Comparison of ENCODE assay signal across 23 mouse cellular contexts in genomic region chr2:141023916-141024315, GRCm38 (mm10).
A peak's percentile ranks its signal among the peaks of the same experiment; 100 is the strongest.
DNase-seq lines count a peak whose midpoint lies in the region; ATAC-seq and TF ChIP-seq lines count a peak whose summit lies in the region.
"Had no signal": no experiment of that assay in that cellular context is flagged by ENCODE, and none has a peak within 500 bp of the region (broad histone marks: within the 10 kb centered on the region; RNA-seq: fewer than 3 reads in every experiment).

No protein-coding gene starts in this region.

- ATAC-seq in embryonic facial prominence, embryonic 11.5 days (replicated peaks; ENCODE audit: insufficient number of reproducible peaks, low FRiP score, low TSS enrichment, low read depth), result no peak
- ATAC-seq in lung, postnatal 0 days, result no peak
- ATAC-seq in forebrain, embryonic 13.5 days, result no peak
- ATAC-seq: CD4-positive, CD25-positive, alpha-beta regulatory T cell, adult 4 months; hindbrain, postnatal 0 days; intestine, embryonic 16.5 days; midbrain, embryonic 16.5 days had no signal

- no peak overlapping the region for H3K4me3 ChIP-seq in embryonic facial prominence, embryonic 11.5 days (ENCODE audit: low read depth, low read length)
- H3K4me3 ChIP-seq in embryonic facial prominence, embryonic 10.5 days, result no peak overlapping the region
- H3K4me3 ChIP-seq in lung, postnatal 0 days (ENCODE audit: low read depth, low read length), result no peak overlapping the region
- H3K4me3 ChIP-seq in forebrain, embryonic 13.5 days, result no peak overlapping the region
- H3K4me3 ChIP-seq: heart, embryonic 12.5 days; hindbrain, embryonic 10.5 days; megakaryocyte, embryonic 14.5 days had no signal

- no peak overlapping the region for H3K9ac ChIP-seq in embryonic facial prominence, embryonic 11.5 days (replicated peaks; ENCODE audit: low read length)
- no peak overlapping the region for H3K9ac ChIP-seq in lung, postnatal 0 days (replicated peaks; ENCODE audit: low read depth)
- no peak overlapping the region for H3K9ac ChIP-seq in forebrain, embryonic 13.5 days
- H3K9ac ChIP-seq: heart, embryonic 12.5 days; liver, embryonic 14.5 days had no signal

- peak; percentile 15; the same call in 1 of the 2 replicates for TF ChIP-seq CTCF in lung, postnatal 0 days (IDR thresholded peaks at IDR 0.05)

- no peak overlapping the region for H3K4me2 ChIP-seq in embryonic facial prominence, embryonic 11.5 days (ENCODE audit: low read depth, low read length)
- H3K4me2 ChIP-seq in lung, postnatal 0 days (replicated peaks; ENCODE audit: low read depth, low read length), result no peak overlapping the region
- H3K4me2 ChIP-seq in forebrain, embryonic 13.5 days, result peak overlapping the region; percentile 24; the same call in 1 of the 2 replicates
- H3K4me2 ChIP-seq: heart, embryonic 12.5 days had no signal

- no peaks in the 10 kb centered on the region for H3K9me3 ChIP-seq in embryonic facial prominence, embryonic 11.5 days (replicated peaks; ENCODE audit: control insufficient read depth, low read length)
- H3K9me3 ChIP-seq in embryonic facial prominence, embryonic 10.5 days, result no peaks in the 10 kb centered on the region
- no peaks in the 10 kb centered on the region for H3K9me3 ChIP-seq in lung, postnatal 0 days (ENCODE audit: low read length)
- H3K9me3 ChIP-seq in forebrain, embryonic 13.5 days (replicated peaks), result no peaks in the 10 kb centered on the region
- H3K9me3 ChIP-seq: heart, embryonic 12.5 days; hindbrain, embryonic 10.5 days had no signal

- 45% methylated on average over 7 of the region's 7 CpGs for WGBS in embryonic facial prominence, embryonic 11.5 days
- 58% methylated on average over 7 of the region's 7 CpGs for WGBS in embryonic facial prominence, embryonic 10.5 days
- WGBS in lung, postnatal 0 days, result 18% methylated on average over 7 of the region's 7 CpGs
- 31% methylated on average over 7 of the region's 7 CpGs for WGBS in forebrain, embryonic 13.5 days

- no peaks in the 10 kb centered on the region for H3K27me3 ChIP-seq in embryonic facial prominence, embryonic 11.5 days (ENCODE audit: control insufficient read depth, insufficient read depth, low read length)
- no peaks in the 10 kb centered on the region for H3K27me3 ChIP-seq in embryonic facial prominence, embryonic 10.5 days (replicated peaks; ENCODE audit: low read depth, poor library complexity, severe bottlenecking)
- H3K27me3 ChIP-seq in lung, postnatal 0 days (replicated peaks; ENCODE audit: insufficient read depth, low read length), result no peaks in the 10 kb centered on the region
- H3K27me3 ChIP-seq in forebrain, embryonic 13.5 days, result no peaks in the 10 kb centered on the region
- H3K27me3 ChIP-seq: heart, embryonic 12.5 days; megakaryocyte, embryonic 14.5 days had no signal

- DNase-seq in embryonic facial prominence, embryonic 11.5 days (ENCODE audit: low spot score), result peak; percentile 22
- DNase-seq in embryonic facial prominence, embryonic 10.5 days (ENCODE audit: low spot score), result no peak
- DNase-seq in lung, postnatal 0 days (ENCODE audit: low spot score), result no peak
- no peak for DNase-seq in lung, postnatal 36 days
- no peak for DNase-seq in testis, postnatal 14 days (ENCODE audit: low spot score)
- no peak for DNase-seq in layer of hippocampus, adult 8-10 months (ENCODE audit: low spot score in 2 of 2)
- DNase-seq: adrenal gland, postnatal 25 days; cerebellum, adult 9-10 months; gastrocnemius, postnatal 25 days; heart, adult 18-20 months; heart, postnatal 10 days; kidney, adult 9 months; kidney, postnatal 25 days; lung, postnatal 10 days had no signal

- H3K4me1 ChIP-seq in embryonic facial prominence, embryonic 11.5 days (ENCODE audit: control insufficient read depth, insufficient read depth, low read length), result no peaks in the 10 kb centered on the region
- peaks cover 14% of the 10 kb centered on the region for H3K4me1 ChIP-seq in embryonic facial prominence, embryonic 10.5 days
- H3K4me1 ChIP-seq in lung, postnatal 0 days (ENCODE audit: insufficient read depth, low read depth, low read length), result no peaks in the 10 kb centered on the region
- peaks cover 18% of the 10 kb centered on the region for H3K4me1 ChIP-seq in forebrain, embryonic 13.5 days
- H3K4me1 ChIP-seq: heart, embryonic 12.5 days; hindbrain, embryonic 10.5 days; megakaryocyte, embryonic 14.5 days had no signal

- no peaks in the 10 kb centered on the region for H3K36me3 ChIP-seq in embryonic facial prominence, embryonic 11.5 days (replicated peaks; ENCODE audit: control insufficient read depth, insufficient read depth, low read depth, low read length)
- H3K36me3 ChIP-seq in embryonic facial prominence, embryonic 10.5 days (replicated peaks), result no peaks in the 10 kb centered on the region
- H3K36me3 ChIP-seq in lung, postnatal 0 days (ENCODE audit: insufficient read depth, low read length), result no peaks in the 10 kb centered on the region
- H3K36me3 ChIP-seq in forebrain, embryonic 13.5 days (ENCODE audit: poor library complexity, severe bottlenecking), result no peaks in the 10 kb centered on the region
- H3K36me3 ChIP-seq: heart, embryonic 12.5 days; hindbrain, embryonic 10.5 days had no signal

- TF ChIP-seq EP300 in lung, postnatal 0 days (IDR thresholded peaks at IDR 0.05), result no peak

- H3K27ac ChIP-seq in embryonic facial prominence, embryonic 11.5 days (replicated peaks; ENCODE audit: low read depth, low read length), result no peak overlapping the region
- H3K27ac ChIP-seq in embryonic facial prominence, embryonic 10.5 days (replicated peaks), result no peak overlapping the region
- no peak overlapping the region for H3K27ac ChIP-seq in lung, postnatal 0 days (ENCODE audit: low read length)
- H3K27ac ChIP-seq in forebrain, embryonic 13.5 days, result peak overlapping the region; percentile 69
- H3K27ac ChIP-seq: hindbrain, postnatal 0 days; liver, embryonic 14.5 days had no signal
